Mouse (Mus musculus) liver, embryonic 11.5 days (tissue): ENCODE measurements around the gene 1190007I07Rik. TPM values are rescaled to one million over a fixed set of nuclear protein-coding genes. Genes with fewer than 3 reads are reported as not detected.

Source experiments
- ATAC-seq: fragments of 200-750 bp; cut with Nextera tagmentation; replicated peaks from 2 replicates; pipeline ENCODE4 v1.8.0; 2017; ENCODE audit warnings: moderate number of reproducible peaks, mild to moderate bottlenecking, moderate TSS enrichment, moderate library complexity; ENCODE audit not compliant: low FRiP score
- DNase-seq: peaks from one replicate; pipeline ENCODE4 v3.0.0-alpha.2; 2017; ENCODE audit warnings: low spot score
- H3K27ac ChIP-seq: fragments of 300-500 bp; sonication (generic); 2 replicates; pipeline ENCODE4 v1.5.1; 2014; ENCODE audit warnings: mild to moderate bottlenecking, low read depth, low read length, control low read depth
- H3K27me3 ChIP-seq: fragments of 300-500 bp; sonication (generic); replicated peaks from 2 replicates; pipeline ENCODE4 v1.6.1; 2014; ENCODE audit warnings: low read length, mixed read lengths; ENCODE audit not compliant: control insufficient read depth, insufficient read depth
- H3K36me3 ChIP-seq: fragments of 300-500 bp; sonication (generic); 2 replicates; pipeline ENCODE4 v1.6.1; 2014; ENCODE audit warnings: mild to moderate bottlenecking, low read length, moderate library complexity, mixed read lengths; ENCODE audit not compliant: control insufficient read depth, insufficient read depth
- H3K4me1 ChIP-seq: fragments of 300-500 bp; sonication (generic); replicated peaks from 2 replicates; pipeline ENCODE4 v1.6.1; 2014; ENCODE audit warnings: low read length, mixed read lengths; ENCODE audit not compliant: control insufficient read depth, insufficient read depth
- H3K4me2 ChIP-seq: fragments of 300-500 bp; sonication (generic); 2 replicates; pipeline ENCODE4 v1.6.1; 2014; ENCODE audit warnings: mild to moderate bottlenecking, control low read depth, moderate library complexity
- H3K4me3 ChIP-seq: fragments of 300-500 bp; sonication (generic); 2 replicates; pipeline ENCODE4 v1.5.1; 2014; ENCODE audit warnings: low read depth, low read length, control low read depth
- H3K9ac ChIP-seq: fragments of 300-500 bp; sonication (generic); 2 replicates; pipeline ENCODE4 v1.6.1; 2014; ENCODE audit warnings: low read depth, low read length, control low read depth
- H3K9me3 ChIP-seq: fragments of 300-500 bp; sonication (generic); 2 replicates; pipeline ENCODE4 v1.6.1; 2016; ENCODE audit warnings: low read length, inconsistent platforms, mixed read lengths; ENCODE audit not compliant: control insufficient read depth
- WGBS: fragments of 180-500 bp; shearing (Covaris S2); extraction: QIAGEN DNeasy Blood & Tissue Kit; methylation state at CpG from one replicate; pipeline ENCODE4 v1.1.7; 2014; 5-methylcytosine and 5-hydroxymethylcytosine counted together
- polyA plus RNA-seq: library from polyadenylated mRNA; unstranded; fragments of >200 nt; fragmentation: Nextera tagmentation; extraction: Ambion mirVana; gene quantifications from 2 replicates; pipeline ENCODE4 v1.2.1, GENCODE M21; 2014

The 1190007I07Rik gene
- polyA plus RNA-seq, 1 experiment from 2014 or later, result 84.2 TPM

GRCm38 (mm10) chr10:82652625-82653024, 29.6 kb upstream of the 1190007I07Rik start:
- Histone ChIP-seq H3K27ac (no peak overlapping the region), H3K4me3 (no peak overlapping the region), H3K4me2 (no peak overlapping the region), H3K9ac (no peak overlapping the region), H3K4me1 (no peaks in the 10 kb centered on the region), H3K9me3 (no peaks in the 10 kb centered on the region), H3K36me3 (peaks cover 5% of the 10 kb centered on the region), H3K27me3 (no peaks in the 10 kb centered on the region)
- 67% methylated on average over 5 of the region's 5 CpGs for WGBS
- DNase-seq (no peak), ATAC-seq (no peak)

DNA sequence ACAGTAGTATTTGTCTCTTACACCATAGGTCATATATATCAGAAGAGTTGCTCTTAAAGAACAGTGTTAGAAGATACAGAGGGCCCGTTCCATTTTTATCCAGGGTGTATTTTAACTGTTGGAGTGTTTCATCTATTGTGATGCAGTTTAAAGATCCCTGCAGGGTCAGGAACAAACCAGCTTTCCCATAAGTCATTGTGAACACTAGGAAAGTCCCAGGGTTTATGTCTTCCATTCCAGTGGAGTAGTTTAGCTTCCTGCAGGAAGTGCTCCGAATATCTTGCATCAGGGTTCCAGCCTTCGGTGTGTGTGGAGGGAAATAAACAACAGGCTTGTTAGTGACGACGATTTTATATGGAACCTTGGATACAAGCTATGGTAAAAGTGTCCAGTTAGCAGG, 28.2 kb upstream of the 1190007I07Rik start:
- H3K9me3 ChIP-seq, result no peaks in the 10 kb centered on the region
- no peak overlapping the region for H3K9ac ChIP-seq
- H3K27me3 ChIP-seq, result no peaks in the 10 kb centered on the region
- peaks cover 15% of the 10 kb centered on the region for H3K36me3 ChIP-seq
- H3K4me3 ChIP-seq, result no peak overlapping the region
- DNase-seq, result no peak
- H3K4me2 ChIP-seq, result no peak overlapping the region
- WGBS, result 84% methylated on average over 5 of the region's 5 CpGs
- H3K4me1 ChIP-seq, result no peaks in the 10 kb centered on the region
- ATAC-seq, result no peak
- no peak overlapping the region for H3K27ac ChIP-seq

DNA sequence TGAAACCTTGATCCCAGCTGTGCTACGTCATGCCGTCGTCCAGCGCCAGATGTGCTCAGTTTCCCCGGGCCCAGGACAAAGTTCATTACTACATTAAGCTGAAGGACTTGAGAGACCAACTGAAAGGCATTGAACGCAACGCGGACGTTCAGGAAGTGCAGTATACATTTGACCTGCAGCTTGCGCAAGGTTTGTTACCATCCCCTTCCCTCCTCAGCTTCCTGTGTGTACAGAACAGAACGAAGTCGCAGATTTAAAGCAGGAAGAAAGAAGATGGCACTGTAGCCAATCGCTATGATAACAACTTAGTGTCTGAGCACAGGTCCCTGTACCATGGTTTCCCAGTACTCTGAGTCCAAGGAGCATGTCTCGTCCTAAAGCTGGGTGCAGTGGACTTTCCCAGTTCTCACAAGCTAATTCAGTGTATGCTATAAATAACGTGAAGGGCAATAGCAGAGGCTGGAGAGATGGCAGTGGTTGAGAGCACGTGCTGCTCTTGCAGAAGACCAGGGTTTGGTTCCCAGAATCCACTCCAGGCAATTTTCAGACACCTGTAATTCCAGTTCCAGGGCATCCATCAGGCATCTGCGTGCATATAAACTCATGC, 24.3 kb upstream of the 1190007I07Rik start:
- Histone ChIP-seq H3K4me3 (no peak overlapping the region), H3K9me3 (no peaks in the 10 kb centered on the region), H3K36me3 (peaks cover 31% of the 10 kb centered on the region), H3K9ac (no peak overlapping the region), H3K27ac (no peak overlapping the region), H3K4me2 (no peak overlapping the region), H3K4me1 (no peaks in the 10 kb centered on the region), H3K27me3 (no peaks in the 10 kb centered on the region)
- ATAC-seq, result no peak
- 83% methylated on average over 17 of the region's 17 CpGs for whole genome bisulfite sequencing
- DNase-seq, result no peak

DNA sequence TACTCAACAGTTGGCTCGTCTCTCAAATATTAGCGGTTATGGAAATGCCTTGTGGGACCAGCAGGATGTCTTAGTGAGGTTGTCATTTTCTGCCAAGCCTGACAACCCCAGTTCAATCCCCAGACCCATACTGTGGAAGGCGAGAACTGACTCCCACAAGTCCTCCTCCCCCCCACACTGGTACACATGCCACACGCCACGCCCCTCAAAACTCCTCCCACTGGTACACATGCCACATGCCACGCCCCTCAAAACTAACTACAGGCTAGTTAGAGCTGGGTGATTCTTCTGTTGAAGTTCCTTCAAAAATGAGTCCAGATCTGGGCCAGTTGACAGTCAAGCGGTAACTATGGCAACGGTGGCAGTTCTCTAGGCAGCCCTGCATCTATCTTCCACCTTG, 23.1 kb upstream of the 1190007I07Rik start:
- Histone ChIP-seq H3K27ac (no peak overlapping the region), H3K36me3 (peaks cover 34% of the 10 kb centered on the region), H3K9ac (no peak overlapping the region), H3K4me1 (no peaks in the 10 kb centered on the region), H3K4me2 (no peak overlapping the region), H3K4me3 (no peak overlapping the region), H3K9me3 (no peaks in the 10 kb centered on the region), H3K27me3 (no peaks in the 10 kb centered on the region)
- 91% methylated on average over 8 of the region's 8 CpGs for WGBS
- ATAC-seq, result no peak; the same call in 1 of the 2 replicates
- DNase-seq, result no peak

DNA sequence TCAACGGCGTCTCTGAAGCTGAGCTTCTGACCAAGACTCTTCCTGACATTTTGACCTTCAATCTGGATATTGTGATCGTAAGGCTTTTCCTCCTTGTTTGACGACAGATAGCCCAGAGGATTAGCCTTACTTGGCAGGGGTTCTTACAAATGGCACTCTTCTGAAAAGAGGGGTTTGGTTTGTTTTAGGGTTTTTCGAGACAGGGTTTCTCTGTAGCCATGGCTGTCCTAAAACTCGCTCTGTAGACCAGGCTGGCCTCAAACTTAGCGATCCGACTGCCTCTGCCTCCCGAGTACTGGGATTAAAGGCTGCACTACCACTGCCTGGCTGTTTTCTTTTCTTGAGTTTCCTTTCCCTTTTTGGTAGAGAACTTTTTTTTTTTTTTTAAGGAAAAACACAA, 18.5 kb upstream of the 1190007I07Rik start:
- Histone ChIP-seq H3K4me3 (no peak overlapping the region), H3K9ac (no peak overlapping the region), H3K9me3 (no peaks in the 10 kb centered on the region), H3K36me3 (peaks cover 46% of the 10 kb centered on the region), H3K4me2 (no peak overlapping the region), H3K27ac (no peak overlapping the region), H3K27me3 (no peaks in the 10 kb centered on the region), H3K4me1 (no peaks in the 10 kb centered on the region)
- 90% methylated on average over 9 of the region's 9 CpGs for WGBS
- no peak for ATAC-seq
- no peak for DNase-seq

GRCm38 (mm10) chr10:82639032-82639698, 16.1 kb upstream of the 1190007I07Rik start:
- H3K27ac ChIP-seq, result no peak overlapping the region
- peaks cover 37% of the 10 kb centered on the region for H3K36me3 ChIP-seq
- DNase-seq, result no peak
- no peak overlapping the region for H3K4me2 ChIP-seq
- no peak overlapping the region for H3K4me3 ChIP-seq
- no peaks in the 10 kb centered on the region for H3K9me3 ChIP-seq
- H3K9ac ChIP-seq, result no peak overlapping the region
- no peak for ATAC-seq
- 88% methylated on average over 8 of the region's 8 CpGs for WGBS
- no peaks in the 10 kb centered on the region for H3K27me3 ChIP-seq
- H3K4me1 ChIP-seq, result no peaks in the 10 kb centered on the region

- no peak overlapping the region for H3K27ac ChIP-seq
- WGBS, result 91% methylated on average over 3 of the region's 3 CpGs
- H3K9ac ChIP-seq, result no peak overlapping the region
- DNase-seq (no peak), ATAC-seq (no peak)
- no peak overlapping the region for H3K4me2 ChIP-seq
- no peaks in the 10 kb centered on the region for H3K27me3 ChIP-seq
- H3K9me3 ChIP-seq, result no peaks in the 10 kb centered on the region; the same call in 1 of the 2 replicates
- peaks cover 1% of the 10 kb centered on the region for H3K4me1 ChIP-seq
- H3K4me3 ChIP-seq, result no peak overlapping the region
- H3K36me3 ChIP-seq, result peaks cover 40% of the 10 kb centered on the region
Measured at GRCm38 (mm10) chr10:82636321-82636720, 13.3 kb upstream of the 1190007I07Rik start.

- Histone ChIP-seq H3K9me3 (no peaks in the 10 kb centered on the region; the same call in 1 of the 2 replicates), H3K9ac (no peak overlapping the region), H3K36me3 (peaks cover 33% of the 10 kb centered on the region), H3K4me2 (no peak overlapping the region), H3K27me3 (no peaks in the 10 kb centered on the region), H3K4me3 (no peak overlapping the region), H3K4me1 (peaks cover 6% of the 10 kb centered on the region), H3K27ac (no peak overlapping the region)
- DNase-seq (no peak), ATAC-seq (no peak)
- WGBS, result 96% methylated on average over 7 of the region's 7 CpGs
Measured at GRCm38 (mm10) chr10:82634348-82634747, 11.3 kb upstream of the 1190007I07Rik start.
